Mouse (Mus musculus) neural tube, embryonic 11.5 days (tissue): Measurements from ENCODE around the gene Nedd4. TPM values are rescaled to one million over a fixed set of nuclear protein-coding genes. Genes with fewer than 3 reads are reported as not detected.
"Not testable (repeated sequence)": the region's sequence is repeated elsewhere in the genome, so short reads cannot be mapped to it uniquely, and the experiment has no call there.

Experiments
- ATAC-seq: fragments of 200-750 bp; cut with Nextera tagmentation; 2 replicates; pipeline ENCODE4 v1.8.0; 2017; ENCODE audit warnings: moderate number of reproducible peaks, mild to moderate bottlenecking, moderate TSS enrichment, moderate library complexity; ENCODE audit not compliant: insufficient read depth, low FRiP score, low TSS enrichment
- DNase-seq: peaks from one replicate; pipeline ENCODE4 v3.0.0-alpha.2; 2015; ENCODE audit warnings: low spot score
- H3K27ac ChIP-seq: fragments of 300-500 bp; sonication (generic); 2 replicates; pipeline ENCODE4 v1.5.1; 2014; ENCODE audit warnings: low read depth, mild to moderate bottlenecking, low read length
- H3K27me3 ChIP-seq: fragments of 300-500 bp; sonication (generic); 2 replicates; pipeline ENCODE4 v1.6.1; 2014; ENCODE audit warnings: mild to moderate bottlenecking, low read length, mixed read lengths; ENCODE audit not compliant: control insufficient read depth, insufficient read depth
- H3K36me3 ChIP-seq: fragments of 300-500 bp; sonication (generic); 2 replicates; pipeline ENCODE4 v1.6.1; 2014; ENCODE audit warnings: mild to moderate bottlenecking, low read length, moderate library complexity, mixed read lengths; ENCODE audit not compliant: control insufficient read depth, insufficient read depth
- H3K4me1 ChIP-seq: fragments of 300-500 bp; sonication (generic); 2 replicates; pipeline ENCODE4 v1.6.1; 2014; ENCODE audit warnings: low read length, mixed read lengths; ENCODE audit not compliant: control insufficient read depth, insufficient read depth
- H3K4me2 ChIP-seq: fragments of 300-500 bp; sonication (generic); 2 replicates; pipeline ENCODE4 v1.6.1; 2014; ENCODE audit warnings: low read depth, mild to moderate bottlenecking, moderate library complexity
- H3K4me3 ChIP-seq: fragments of 300-500 bp; sonication (generic); 2 replicates; pipeline ENCODE4 v1.5.1; 2014; ENCODE audit warnings: low read depth, low read length
- H3K9ac ChIP-seq: fragments of 300-500 bp; sonication (generic); 2 replicates; pipeline ENCODE4 v1.6.1; 2014; ENCODE audit warnings: mild to moderate bottlenecking, low read length
- H3K9me3 ChIP-seq: fragments of 300-500 bp; sonication (generic); 2 replicates; pipeline ENCODE4 v1.6.1; 2016; ENCODE audit warnings: low read length; ENCODE audit not compliant: control insufficient read depth
- WGBS: fragments of 180-500 bp; shearing (Covaris S2); extraction: QIAGEN DNeasy Blood & Tissue Kit; methylation state at CpG from one replicate; pipeline ENCODE4 v1.1.7; 2014; 5-methylcytosine and 5-hydroxymethylcytosine counted together
- polyA plus RNA-seq: library from polyadenylated mRNA; unstranded; fragments of >200 nt; fragmentation: Nextera tagmentation; extraction: Ambion mirVana; gene quantifications from 2 replicates; pipeline ENCODE4 v1.2.1, GENCODE M21; 2014

The Nedd4 gene
- polyA plus RNA-seq, 1 experiment from 2014 or later: 799 TPM

DNA sequence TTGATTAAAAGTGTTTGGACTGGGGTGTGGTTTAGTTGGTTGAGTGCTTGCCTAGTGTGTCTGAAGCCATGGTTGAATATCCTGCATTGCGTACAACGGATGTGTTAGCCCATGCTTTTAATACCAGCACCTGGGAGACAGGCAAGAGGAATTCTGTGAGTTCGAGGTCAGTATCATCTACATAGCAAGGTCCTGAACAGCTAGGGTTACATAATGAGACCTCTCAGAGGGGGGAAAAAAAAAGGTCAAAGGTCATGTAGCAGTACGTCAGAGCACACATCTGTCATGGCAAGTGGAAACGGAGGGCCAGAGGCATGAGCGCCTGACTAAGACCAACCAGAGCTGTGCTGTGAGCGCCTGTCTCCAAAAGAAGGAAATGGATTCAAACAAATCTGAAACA lies 3.4 kb downstream of the Nedd4 start:
- Histone ChIP-seq H3K27me3 (no peaks in the 10 kb centered on the region), H3K36me3 (peaks cover 18% of the 10 kb centered on the region), H3K9ac (peak overlapping the region; percentile 14; the same call in 1 of the 2 replicates), H3K4me3 (peak overlapping the region; percentile 99; the same call in 1 of the 2 replicates), H3K27ac (no peak overlapping the region), H3K4me1 (peaks cover 21% of the 10 kb centered on the region), H3K9me3 (no peaks in the 10 kb centered on the region), H3K4me2 (peak overlapping the region; percentile 79)
- no peak for DNase-seq
- WGBS: 41% methylated on average over 7 of the region's 7 CpGs
- ATAC-seq: no peak

DNA sequence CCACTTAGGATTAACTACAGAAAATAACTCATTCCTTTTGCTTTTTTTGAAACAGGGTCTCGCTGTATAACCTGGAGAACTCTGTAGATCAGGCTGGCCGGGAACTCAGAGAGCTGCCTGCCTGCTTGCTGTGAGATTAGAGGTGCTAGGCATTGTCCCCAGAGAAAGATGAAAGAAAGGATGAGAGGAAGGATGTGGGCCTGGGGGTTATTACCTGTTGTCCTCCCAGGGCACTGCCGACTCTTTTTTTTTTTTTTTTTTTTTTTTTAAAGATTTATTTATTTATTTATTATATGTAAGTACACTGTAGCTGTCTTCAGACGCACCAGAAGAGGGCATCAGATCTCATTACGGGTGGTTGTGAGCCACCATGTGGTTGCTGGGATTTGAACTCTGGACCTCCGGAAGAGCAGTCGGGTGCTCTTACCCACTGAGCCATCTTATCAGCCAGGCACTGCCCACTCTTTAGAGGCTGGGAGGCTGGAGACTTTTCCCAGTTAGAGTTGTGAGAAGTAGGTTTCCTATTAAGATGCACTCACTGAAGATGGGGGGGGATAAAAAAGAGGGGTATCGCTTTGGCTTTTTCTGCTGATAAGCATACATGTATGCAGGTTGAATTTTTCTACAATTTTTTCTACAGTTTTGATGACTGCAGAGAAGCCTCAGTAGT lies 4.3 kb downstream of the Nedd4 start:
- not testable (repeated sequence) for H3K27me3 ChIP-seq, H3K4me2 ChIP-seq, H3K4me3 ChIP-seq, ATAC-seq, H3K27ac ChIP-seq, H3K9ac ChIP-seq, H3K9me3 ChIP-seq, DNase-seq
- 90% methylated on average over 6 of the region's 8 CpGs for WGBS
- Histone ChIP-seq H3K36me3 (peaks cover 19% of the 10 kb centered on the region), H3K4me1 (peaks cover 21% of the 10 kb centered on the region)

DNA sequence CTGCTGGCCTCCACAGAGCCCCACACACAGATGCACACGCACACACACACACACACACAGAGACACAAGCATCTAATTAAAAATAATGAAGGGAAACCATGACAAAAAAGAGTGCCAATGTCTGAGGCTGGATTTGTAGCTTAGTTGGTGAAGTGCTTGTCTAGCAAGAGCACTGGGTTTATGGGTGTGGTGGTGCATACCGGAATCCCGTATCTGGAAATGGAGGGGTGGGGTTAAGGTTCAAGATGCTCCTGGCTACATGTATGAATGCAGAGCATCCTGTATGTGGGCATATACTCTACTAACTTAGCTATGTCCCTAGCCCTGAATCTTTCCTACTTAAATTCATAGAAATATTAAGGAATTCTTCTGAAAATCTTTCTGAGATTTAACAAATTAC lies 5.0 kb downstream of the Nedd4 start:
- H3K4me2 ChIP-seq: no peak overlapping the region
- H3K36me3 ChIP-seq: peaks cover 20% of the 10 kb centered on the region
- no peak overlapping the region for H3K4me3 ChIP-seq
- peaks cover 21% of the 10 kb centered on the region for H3K4me1 ChIP-seq
- H3K9me3 ChIP-seq: no peaks in the 10 kb centered on the region
- ATAC-seq (no peak), DNase-seq (no peak)
- H3K27me3 ChIP-seq: no peaks in the 10 kb centered on the region
- no peak overlapping the region for H3K27ac ChIP-seq
- H3K9ac ChIP-seq: no peak overlapping the region
- 94% methylated on average over 3 of the region's 3 CpGs for WGBS

DNA sequence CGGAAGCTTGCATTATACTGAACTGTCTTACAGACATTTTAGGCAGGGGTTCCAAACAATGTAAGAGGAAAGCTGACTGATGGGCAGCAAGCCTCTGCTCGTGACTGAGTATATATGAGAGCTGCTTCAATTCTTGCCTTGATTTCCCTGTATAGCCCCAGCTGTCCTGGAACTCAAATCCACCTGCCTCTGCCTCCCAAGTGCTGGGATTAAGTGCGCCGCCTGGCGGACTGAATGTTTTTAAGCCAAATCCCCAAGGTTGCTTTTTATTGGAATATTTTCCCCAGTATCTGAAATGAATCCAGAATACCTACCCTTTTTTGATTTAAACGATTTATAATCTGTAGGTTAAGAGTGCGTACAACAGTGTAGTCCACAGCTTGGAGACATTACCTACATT lies 7.2 kb downstream of the Nedd4 start:
- ATAC-seq (no peak), DNase-seq (no peak)
- Histone ChIP-seq H3K4me2 (no peak overlapping the region), H3K9ac (no peak overlapping the region), H3K4me1 (peaks cover 13% of the 10 kb centered on the region), H3K27me3 (no peaks in the 10 kb centered on the region), H3K36me3 (peaks cover 24% of the 10 kb centered on the region), H3K27ac (no peak overlapping the region), H3K4me3 (no peak overlapping the region), H3K9me3 (no peaks in the 10 kb centered on the region)
- WGBS: 87% methylated on average over 7 of the region's 7 CpGs

DNA sequence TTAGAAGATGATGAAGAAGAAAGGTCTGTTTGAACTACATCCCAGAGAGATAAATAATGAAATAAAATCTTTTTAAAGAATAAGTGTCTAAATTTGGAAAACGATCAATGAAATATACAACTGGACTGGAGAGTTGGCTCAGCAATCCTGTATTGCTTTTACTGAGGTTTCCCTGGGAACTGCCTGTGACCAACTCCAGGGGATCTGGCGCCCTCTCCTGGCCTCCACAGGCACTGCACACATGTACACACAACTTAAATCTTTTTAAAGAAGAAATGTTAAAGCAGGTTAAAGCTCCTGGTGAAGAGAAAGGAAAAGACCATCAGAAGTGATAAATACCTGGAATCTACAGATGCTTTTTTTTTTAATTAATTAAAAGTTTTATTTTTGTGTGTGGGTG lies 10.2 kb downstream of the Nedd4 start:
- no peak for ATAC-seq
- Histone ChIP-seq H3K4me2 (no peak overlapping the region), H3K36me3 (peaks cover 29% of the 10 kb centered on the region)

DNA sequence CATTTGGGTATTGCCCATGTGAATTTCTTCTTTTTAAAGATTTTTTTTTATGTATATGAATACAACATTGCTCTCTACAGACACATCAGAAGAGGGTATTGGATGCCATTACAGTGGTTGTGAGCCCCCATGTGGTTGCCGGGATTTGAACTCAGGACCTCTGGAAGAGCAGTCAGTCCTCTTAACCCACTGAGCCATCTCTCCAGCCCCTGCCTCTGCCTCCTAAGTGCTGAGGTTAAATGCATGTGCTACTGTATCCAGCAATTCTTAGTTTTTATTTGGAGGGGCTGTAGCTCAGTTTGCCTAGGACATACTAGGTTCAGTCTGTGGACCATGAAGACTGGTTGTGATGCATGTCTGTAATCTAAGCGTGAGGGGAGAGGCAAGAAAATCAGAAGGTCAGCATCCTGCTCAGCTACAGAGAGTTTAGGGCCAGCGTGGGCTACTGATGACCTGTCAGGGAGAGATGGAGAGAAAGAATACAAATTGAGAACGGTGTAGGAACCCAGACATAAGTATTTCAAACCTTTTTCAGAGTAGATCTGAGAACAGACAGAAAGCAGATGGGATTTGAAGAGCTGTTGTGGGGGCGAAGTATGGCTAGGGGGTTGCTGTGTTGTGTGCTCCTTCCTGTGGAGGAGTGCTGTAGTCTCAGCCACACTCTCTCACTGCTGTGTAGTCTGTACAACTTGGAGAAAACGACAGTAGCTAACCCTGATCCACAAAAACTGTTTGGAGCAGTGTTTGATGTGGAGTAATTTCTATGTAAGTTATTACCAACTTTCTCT lies 13.0 kb downstream of the Nedd4 start:
- H3K9me3 ChIP-seq: no peaks in the 10 kb centered on the region
- no peak overlapping the region for H3K4me3 ChIP-seq
- H3K36me3 ChIP-seq: peaks cover 22% of the 10 kb centered on the region
- H3K27ac ChIP-seq: no peak overlapping the region
- ATAC-seq (no peak), DNase-seq (no peak)
- H3K4me2 ChIP-seq: no peak overlapping the region
- no peak overlapping the region for H3K9ac ChIP-seq
- no peaks in the 10 kb centered on the region for H3K4me1 ChIP-seq
- WGBS: 92% methylated on average over 6 of the region's 6 CpGs
- no peaks in the 10 kb centered on the region for H3K27me3 ChIP-seq

More for the DNA sequence above, 10.2 kb downstream of the Nedd4 start:
- WGBS: 43% methylated on average over 2 of the region's 2 CpGs
- H3K4me1 ChIP-seq: no peaks in the 10 kb centered on the region; the same call in 1 of the 2 replicates
- no peak overlapping the region for H3K27ac ChIP-seq
- H3K9me3 ChIP-seq: no peaks in the 10 kb centered on the region
- H3K9ac ChIP-seq: no peak overlapping the region
- DNase-seq: peak; percentile 81
- no peak overlapping the region for H3K4me3 ChIP-seq
- no peaks in the 10 kb centered on the region for H3K27me3 ChIP-seq

DNA sequence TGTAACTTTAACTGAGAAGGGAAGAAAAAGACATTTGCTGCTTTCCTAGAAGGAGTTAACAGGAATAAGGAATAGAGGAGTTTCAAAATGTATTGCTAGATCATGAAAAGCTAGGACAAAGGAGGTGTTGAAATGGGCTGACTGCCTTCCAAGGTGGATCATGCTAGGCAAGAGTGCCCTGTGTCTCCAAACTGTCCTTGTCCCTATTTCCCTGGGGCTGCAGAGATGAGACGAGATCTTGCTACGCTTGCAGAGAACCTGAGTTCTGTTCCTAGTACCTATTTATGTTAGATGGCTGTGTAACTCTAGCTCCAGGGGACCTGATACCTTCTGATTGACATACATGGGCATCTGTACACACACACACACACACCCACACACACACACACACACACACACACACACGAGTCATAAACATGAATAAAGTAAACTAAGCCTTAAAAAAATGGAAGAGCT lies 13.6 kb downstream of the Nedd4 start:
- ATAC-seq (no peak), DNase-seq (no peak)
- no peaks in the 10 kb centered on the region for H3K9me3 ChIP-seq
- H3K4me3 ChIP-seq: no peak overlapping the region
- no peaks in the 10 kb centered on the region for H3K4me1 ChIP-seq
- H3K27ac ChIP-seq: no peak overlapping the region
- H3K4me2 ChIP-seq: no peak overlapping the region
- H3K36me3 ChIP-seq: peaks cover 20% of the 10 kb centered on the region
- H3K9ac ChIP-seq: no peak overlapping the region
- no peaks in the 10 kb centered on the region for H3K27me3 ChIP-seq
- WGBS: 91% methylated on average over 3 of the region's 3 CpGs

DNA sequence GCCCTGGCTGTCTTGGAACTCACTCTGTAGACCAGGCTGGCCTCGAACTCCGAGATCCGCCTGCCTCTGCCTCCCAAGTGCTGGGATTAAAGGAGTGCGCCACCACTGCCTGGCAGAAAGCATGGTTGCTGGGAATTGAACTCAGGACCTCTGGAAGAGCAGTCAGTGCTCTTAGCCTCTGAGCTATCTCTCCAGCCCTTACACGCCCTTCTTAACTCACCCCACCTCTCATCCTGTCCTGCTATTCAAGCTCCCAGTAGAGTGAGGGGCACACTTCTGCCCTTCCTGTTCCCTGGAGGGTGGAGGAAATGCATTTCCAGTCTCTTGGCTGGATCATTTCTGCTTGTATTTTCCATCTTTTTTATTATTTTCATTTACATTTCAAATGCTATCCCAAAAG lies 15.5 kb downstream of the Nedd4 start:
- Histone ChIP-seq H3K4me1 (no peaks in the 10 kb centered on the region), H3K9ac (no peak overlapping the region)

DNA sequence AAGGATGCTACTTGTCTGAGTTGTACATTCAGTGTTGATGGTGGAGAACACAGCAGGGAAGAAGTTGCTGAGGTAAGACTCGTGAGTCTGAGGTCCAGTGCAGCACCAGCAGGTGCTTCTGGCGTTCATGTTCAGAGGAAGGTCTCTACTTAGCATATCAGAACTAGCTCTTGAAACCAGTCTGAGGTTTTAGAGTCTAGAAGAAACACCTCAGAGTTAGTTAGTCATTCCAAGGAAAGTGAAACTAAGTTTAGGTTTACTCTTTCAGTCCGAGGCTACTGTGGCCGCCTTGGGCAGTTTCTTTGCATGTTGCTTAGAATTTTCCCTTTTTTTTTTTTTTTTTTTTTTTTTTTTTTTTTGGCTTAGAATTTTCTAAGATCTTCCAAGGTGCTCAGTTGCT lies 16.6 kb downstream of the Nedd4 start:
- Histone ChIP-seq H3K27me3 (no peaks in the 10 kb centered on the region), H3K9ac (no peak overlapping the region), H3K27ac (no peak overlapping the region), H3K4me3 (no peak overlapping the region), H3K9me3 (no peaks in the 10 kb centered on the region), H3K4me2 (no peak overlapping the region), H3K36me3 (peaks cover 22% of the 10 kb centered on the region), H3K4me1 (no peaks in the 10 kb centered on the region)
- 93% methylated on average over 4 of the region's 4 CpGs for WGBS
- DNase-seq (no peak), ATAC-seq (no peak)

More for the DNA sequence above, 15.5 kb downstream of the Nedd4 start:
- DNase-seq: no peak
- WGBS: 94% methylated on average over 5 of the region's 5 CpGs
- Histone ChIP-seq H3K9me3 (no peaks in the 10 kb centered on the region), H3K27ac (no peak overlapping the region), H3K36me3 (peaks cover 23% of the 10 kb centered on the region), H3K4me3 (no peak overlapping the region), H3K27me3 (no peaks in the 10 kb centered on the region), H3K4me2 (no peak overlapping the region)
- no peak for ATAC-seq
